Mouse (Mus musculus) bone marrow, adult 2 months (tissue): Measurements from ENCODE around the gene Birc7. TPM values are rescaled to one million over a fixed set of nuclear protein-coding genes. Genes with fewer than 3 reads are reported as not detected.

Source experiments
- H3K27ac ChIP-seq: fragments of 200-500 bp; 2 replicates; pipeline ENCODE4 v1.5.1; 2012; ENCODE audit warnings: low read depth, mild to moderate bottlenecking, control low read depth, inconsistent platforms, low read length; ENCODE audit not compliant: control insufficient read depth, poor library complexity, insufficient read depth
- H3K4me1 ChIP-seq: fragments of 200-500 bp; 2 replicates; pipeline ENCODE4 v1.6.1; 2011; ENCODE audit warnings: low read length; ENCODE audit not compliant: control insufficient read depth, insufficient read depth
- H3K4me3 ChIP-seq: fragments of 200-500 bp; replicated peaks from 2 replicates; pipeline ENCODE3; 2011; ENCODE audit warnings: mild to moderate bottlenecking, low read depth, low read length, control low read depth; ENCODE audit not compliant: control insufficient read depth
- CTCF ChIP-seq: fragments of 200-500 bp; IDR thresholded peaks from 2 replicates; pipeline ENCODE4 v1.5.1; 2011; ENCODE audit warnings: low read length, control low read depth; ENCODE audit not compliant: control insufficient read depth, insufficient read depth
- POLR2A ChIP-seq: fragments of 200-500 bp; IDR thresholded peaks from 2 replicates; pipeline ENCODE4 v1.6.1; 2011; ENCODE audit warnings: low read depth, mild to moderate bottlenecking, control low read depth, low read length, borderline replicate concordance; ENCODE audit not compliant: control insufficient read depth
- WGBS: fragments of 180-500 bp; shearing (Covaris S2); methylation state at CpG from one replicate; pipeline ENCODE4 v1.1.7; 2018; 5-methylcytosine and 5-hydroxymethylcytosine counted together
- polyA plus RNA-seq: library from polyadenylated mRNA; stranded (reverse); fragments of >200 nt; gene quantifications from 2 replicates; pipeline ENCODE4 v1.2.4, GENCODE M21; 2011; ENCODE audit warnings: low replicate concordance; ENCODE audit not compliant: missing spikeins, insufficient read depth, insufficient read length

Gene Birc7
- polyA plus RNA-seq, 1 experiment, result not detected

GRCm38 (mm10) chr2:180922739-180923138 is 6.1 kb upstream of the Birc7 start:
- H3K27ac ChIP-seq, result no peak overlapping the region
- TF ChIP-seq CTCF, result no peak
- TF ChIP-seq POLR2A, result no peak
- no peak overlapping the region for H3K4me3 ChIP-seq
- H3K4me1 ChIP-seq, result no peaks in the 10 kb centered on the region
- 81% methylated on average over 6 of the region's 6 CpGs for WGBS

GRCm38 (mm10) chr2:180925176-180925575 is 3.6 kb upstream of the Birc7 start:
- Histone ChIP-seq H3K27ac (no peak overlapping the region), H3K4me3 (no peak overlapping the region), H3K4me1 (no peaks in the 10 kb centered on the region)
- 5% methylated on average over 4 of the region's 4 CpGs for WGBS
- TF ChIP-seq CTCF (peak; percentile 92), POLR2A (no peak)

- H3K27ac ChIP-seq, result no peak overlapping the region
- TF ChIP-seq POLR2A, result no peak
- TF ChIP-seq CTCF, result no peak
- no peak overlapping the region for H3K4me3 ChIP-seq
- no peaks in the 10 kb centered on the region for H3K4me1 ChIP-seq
- 58% methylated on average over 1 of the region's 1 CpGs for WGBS
Observed at GRCm38 (mm10) chr2:180932418-180932817, 3.6 kb downstream of the Birc7 start.

- TF ChIP-seq CTCF (no peak), POLR2A (no peak)
Observed at GRCm38 (mm10) chr2:180940187-180940586, 11.4 kb downstream of the Birc7 start.

GRCm38 (mm10) chr2:180941869-180942268 is 13.0 kb downstream of the Birc7 start:
- no peak overlapping the region for H3K4me3 ChIP-seq
- TF ChIP-seq CTCF (no peak), POLR2A (no peak)
- H3K27ac ChIP-seq, result no peak overlapping the region
- no peaks in the 10 kb centered on the region for H3K4me1 ChIP-seq

More at GRCm38 (mm10) chr2:180940187-180940586, 11.4 kb downstream of the Birc7 start:
- Histone ChIP-seq H3K4me1 (no peaks in the 10 kb centered on the region), H3K4me3 (no peak overlapping the region), H3K27ac (no peak overlapping the region)

- Histone ChIP-seq H3K27ac (no peak overlapping the region), H3K4me3 (no peak overlapping the region), H3K4me1 (no peaks in the 10 kb centered on the region)
- no peak for TF ChIP-seq CTCF
- no peak for TF ChIP-seq POLR2A
- 47% methylated on average over 1 of the region's 1 CpGs for WGBS
Observed at GRCm38 (mm10) chr2:180949947-180950346, 21.1 kb downstream of the Birc7 start.

- no peak overlapping the region for H3K27ac ChIP-seq
- no peak overlapping the region for H3K4me3 ChIP-seq
- H3K4me1 ChIP-seq, result no peaks in the 10 kb centered on the region
- TF ChIP-seq CTCF, result no peak
- TF ChIP-seq POLR2A, result no peak
- 44% methylated on average over 9 of the region's 9 CpGs for WGBS
Observed at GRCm38 (mm10) chr2:180952731-180953171, 23.9 kb downstream of the Birc7 start.

GRCm38 (mm10) chr2:180953638-180954037 is 24.8 kb downstream of the Birc7 start:
- no peak for TF ChIP-seq POLR2A
- no peak for TF ChIP-seq CTCF

GRCm38 (mm10) chr2:180954061-180955047 is 25.5 kb downstream of the Birc7 start, which contains the start of gene Nkain4:
Gene Nkain4, minus strand, starts transcription at chr2:180954699.
- Histone ChIP-seq H3K27ac (no peak within 1 kb of the TSS), H3K4me3 (no peak within 1 kb of the TSS), H3K4me1 (no peaks in the 10 kb centered on the region)
- 4% methylated on average over 52 of the region's 52 CpGs for WGBS
- TF ChIP-seq POLR2A, result no peak
- TF ChIP-seq CTCF, result no peak

More at GRCm38 (mm10) chr2:180953638-180954037, 24.8 kb downstream of the Birc7 start:
- Histone ChIP-seq H3K4me3 (no peak overlapping the region), H3K27ac (no peak overlapping the region), H3K4me1 (no peaks in the 10 kb centered on the region)
- 60% methylated on average over 2 of the region's 2 CpGs for WGBS
